Mouse (Mus musculus) forebrain, postnatal 0 days (tissue): ENCODE results near the gene Rab37. TPM values are rescaled to one million over a fixed set of nuclear protein-coding genes. Genes with fewer than 3 reads are reported as not detected.

ENCODE experiments used
- ATAC-seq: fragments of 200-750 bp; cut with Nextera tagmentation; 2 replicates; pipeline ENCODE4 v1.8.0; 2017; ENCODE audit warnings: mild to moderate bottlenecking, moderate library complexity
- DNase-seq: peaks from one replicate; pipeline ENCODE4 v3.0.0-alpha.2; 2015
- H3K27ac ChIP-seq: fragments of 300-500 bp; sonication (generic); 2 replicates; pipeline ENCODE4 v1.5.1; 2014; ENCODE audit warnings: low read depth, mild to moderate bottlenecking, antibody characterized with exemption, low read length, moderate library complexity, mixed read lengths
- H3K27me3 ChIP-seq: fragments of 300-500 bp; sonication (generic); 2 replicates; pipeline ENCODE4 v1.6.1; 2014; ENCODE audit warnings: mild to moderate bottlenecking, low read length, mixed read lengths; ENCODE audit not compliant: insufficient read depth
- H3K36me3 ChIP-seq: fragments of 300-500 bp; sonication (generic); 2 replicates; pipeline ENCODE4 v1.6.1; 2014; ENCODE audit warnings: mild to moderate bottlenecking, moderate library complexity; ENCODE audit not compliant: insufficient read depth
- H3K4me1 ChIP-seq: fragments of 300-500 bp; sonication (generic); 2 replicates; pipeline ENCODE4 v1.6.1; 2014; ENCODE audit warnings: antibody characterized with exemption; ENCODE audit not compliant: insufficient read depth
- H3K4me2 ChIP-seq: fragments of 300-500 bp; sonication (generic); 2 replicates; pipeline ENCODE4 v1.6.1; 2014; ENCODE audit warnings: low read depth, mild to moderate bottlenecking, moderate library complexity
- H3K4me3 ChIP-seq: fragments of 300-500 bp; sonication (generic); 2 replicates; pipeline ENCODE4 v1.5.1; 2014; ENCODE audit warnings: low read depth, low read length, mixed read lengths
- H3K9ac ChIP-seq: fragments of 300-500 bp; sonication (generic); 2 replicates; pipeline ENCODE4 v1.6.1; 2014; ENCODE audit warnings: mild to moderate bottlenecking
- H3K9me3 ChIP-seq: fragments of 300-500 bp; sonication (generic); 2 replicates; pipeline ENCODE4 v1.6.1; 2016; ENCODE audit warnings: low read length
- CTCF ChIP-seq: sonication (generic); IDR thresholded peaks from 2 replicates; pipeline ENCODE4 v1.5.1; 2016; ENCODE audit warnings: antibody characterized with exemption, control low read depth, low read depth
- WGBS: fragments of 180-500 bp; shearing (Covaris S2); extraction: QIAGEN DNeasy Blood & Tissue Kit; methylation state at CpG from one replicate; pipeline ENCODE4 v1.1.7; 2014; 5-methylcytosine and 5-hydroxymethylcytosine counted together
- polyA plus RNA-seq: library from polyadenylated mRNA; unstranded; fragments of >200 nt; fragmentation: Nextera tagmentation; extraction: Ambion mirVana; gene quantifications from 2 replicates; pipeline ENCODE4 v1.2.1, GENCODE M21; 2015
- total RNA-seq: library from RNA; depleted of rRNA; stranded (reverse); fragments of >200 nt; gene quantifications from 2 replicates; pipeline ENCODE4 v1.2.3, GENCODE M21; 2014

Gene Rab37
- total and polyA plus RNA-seq, 2 experiments from 2014 or later, result 0.57 to 0.82 TPM

GRCm38 (mm10) chr11:115151755-115152429 is 60.7 kb downstream of the Rab37 start:
- Histone ChIP-seq H3K27me3 (peaks cover 15% of the 10 kb centered on the region), H3K9me3 (no peaks in the 10 kb centered on the region), H3K36me3 (no peaks in the 10 kb centered on the region), H3K4me3 (peak overlapping the region; percentile 28), H3K9ac (peak overlapping the region; percentile 46), H3K27ac (no peak overlapping the region), H3K4me1 (no peaks in the 10 kb centered on the region), H3K4me2 (peak overlapping the region; percentile 52)
- DNase-seq, result peak; percentile 79
- 2% methylated on average over 15 of the region's 15 CpGs for WGBS
- TF ChIP-seq CTCF, result no peak
- ATAC-seq, result peak; percentile 96

- no peak for ATAC-seq
- WGBS, result 79% methylated on average over 9 of the region's 9 CpGs
- no peak for TF ChIP-seq CTCF
Observed at GRCm38 (mm10) chr11:115153088-115153487, 61.9 kb downstream of the Rab37 start.

GRCm38 (mm10) chr11:115153699-115154292 is 62.6 kb downstream of the Rab37 start:
- DNase-seq, result peak; percentile 54
- Histone ChIP-seq H3K4me1 (no peaks in the 10 kb centered on the region), H3K36me3 (no peaks in the 10 kb centered on the region), H3K27me3 (peaks cover 15% of the 10 kb centered on the region), H3K9ac (no peak overlapping the region), H3K27ac (no peak overlapping the region), H3K4me3 (peak overlapping the region; percentile 19), H3K9me3 (no peaks in the 10 kb centered on the region), H3K4me2 (peak overlapping the region; percentile 36)
- peak; percentile 48 for ATAC-seq
- peak; percentile 75 for TF ChIP-seq CTCF
- WGBS, result under 1% methylated on average over 30 of the region's 35 CpGs

More at GRCm38 (mm10) chr11:115153088-115153487, 61.9 kb downstream of the Rab37 start:
- Histone ChIP-seq H3K9me3 (no peaks in the 10 kb centered on the region), H3K4me1 (no peaks in the 10 kb centered on the region), H3K36me3 (no peaks in the 10 kb centered on the region), H3K4me2 (no peak overlapping the region), H3K27ac (no peak overlapping the region), H3K27me3 (peaks cover 15% of the 10 kb centered on the region), H3K9ac (no peak overlapping the region), H3K4me3 (no peak overlapping the region)
- DNase-seq, result no peak

- H3K27me3 ChIP-seq, result peaks cover 15% of the 10 kb centered on the region
- TF ChIP-seq CTCF, result no peak
- WGBS, result 27% methylated on average over 5 of the region's 5 CpGs
- no peaks in the 10 kb centered on the region for H3K9me3 ChIP-seq
- no peak overlapping the region for H3K27ac ChIP-seq
- no peak overlapping the region for H3K4me2 ChIP-seq
- no peak for DNase-seq
- H3K9ac ChIP-seq, result no peak overlapping the region
- no peak overlapping the region for H3K4me3 ChIP-seq
- no peak for ATAC-seq
- no peaks in the 10 kb centered on the region for H3K4me1 ChIP-seq
- H3K36me3 ChIP-seq, result no peaks in the 10 kb centered on the region
Observed at GRCm38 (mm10) chr11:115155053-115155634, 63.9 kb downstream of the Rab37 start.

- Histone ChIP-seq H3K4me2 (no peak overlapping the region), H3K27me3 (peaks cover 11% of the 10 kb centered on the region), H3K36me3 (no peaks in the 10 kb centered on the region), H3K9ac (no peak overlapping the region), H3K9me3 (no peaks in the 10 kb centered on the region), H3K4me3 (no peak overlapping the region), H3K4me1 (no peaks in the 10 kb centered on the region), H3K27ac (no peak overlapping the region)
- TF ChIP-seq CTCF, result no peak
- DNase-seq (no peak), ATAC-seq (no peak)
- WGBS, result 35% methylated on average over 12 of the region's 12 CpGs
Observed at GRCm38 (mm10) chr11:115157933-115158719, 66.9 kb downstream of the Rab37 start.

GRCm38 (mm10) chr11:115160016-115160797 is 69.0 kb downstream of the Rab37 start:
- Histone ChIP-seq H3K27ac (no peak overlapping the region), H3K27me3 (peaks cover 13% of the 10 kb centered on the region), H3K36me3 (no peaks in the 10 kb centered on the region), H3K4me2 (no peak overlapping the region), H3K4me1 (no peaks in the 10 kb centered on the region; the same call in 1 of the 2 replicates), H3K4me3 (no peak overlapping the region), H3K9ac (no peak overlapping the region), H3K9me3 (no peaks in the 10 kb centered on the region)
- 39% methylated on average over 11 of the region's 11 CpGs for WGBS
- peak; percentile 71 for TF ChIP-seq CTCF
- no peak for ATAC-seq
- no peak for DNase-seq
